Mouse (Mus musculus) olfactory bulb, adult 2 months (tissue): ENCODE measurements around the gene Sema4b.

Source experiments
- CTCF ChIP-seq: fragments of 200-500 bp; IDR thresholded peaks from 2 replicates; pipeline ENCODE4 v1.5.1; 2012; ENCODE audit warnings: low read depth, mild to moderate bottlenecking, low read length, moderate library complexity; ENCODE audit not compliant: insufficient read depth
- POLR2A ChIP-seq: fragments of 200-500 bp; IDR thresholded peaks from 2 replicates; pipeline ENCODE4 v1.6.1; 2012; ENCODE audit warnings: mild to moderate bottlenecking, low read depth, low read length, moderate library complexity; ENCODE audit not compliant: insufficient read depth

GRCm38 (mm10) chr7:80177438-80177837 is 9.2 kb upstream of the Sema4b start:
- TF ChIP-seq CTCF (no peak), POLR2A (no peak)
